Mouse (Mus musculus) gastrocnemius, postnatal 4 days (tissue): Measurements from ENCODE around the gene 0610010K14Rik. TPM values are rescaled to one million over a fixed set of nuclear protein-coding genes. Genes with fewer than 3 reads are reported as not detected.

Source experiments
- DNase-seq, 2 experiments: peaks; one replicate each; pipeline ENCODE4 v3.0.0; 2021 to 2022; ENCODE audit warnings: low spot score in 2 of 2, mixed read lengths in 2 of 2
- total RNA-seq, 2 experiments: library from RNA; stranded (reverse); gene quantifications; 2 replicates each; pipeline ENCODE4 v1.2.3; 2021

Gene 0610010K14Rik
- total RNA-seq, 2 experiments from 2014 or later = 51.4 to 56.9 TPM

GRCm38 (mm10) chr11:70218039-70218438 is 19.7 kb downstream of the 0610010K14Rik start:
- no peak for DNase-seq

GRCm38 (mm10) chr11:70216103-70216502 is 21.6 kb downstream of the 0610010K14Rik start:
- no peak for DNase-seq

GRCm38 (mm10) chr11:70215301-70215700 is 22.4 kb downstream of the 0610010K14Rik start:
- no peak for DNase-seq

GRCm38 (mm10) chr11:70214856-70215209 is 22.9 kb downstream of the 0610010K14Rik start:
- DNase-seq = no peak

- DNase-seq = no peak
These were observed 23.4 kb downstream of the 0610010K14Rik start for GRCm38 (mm10) chr11:70214191-70214855.

GRCm38 (mm10) chr11:70213736-70214135 is 24.0 kb downstream of the 0610010K14Rik start:
- no peak for DNase-seq

- DNase-seq = peak in 1 of 2 experiments; percentile 60
These were observed 24.8 kb downstream of the 0610010K14Rik start for GRCm38 (mm10) chr11:70212896-70213295.

- DNase-seq = no peak
These were observed 25.3 kb downstream of the 0610010K14Rik start, which contains the start of gene Slc16a11 for GRCm38 (mm10) chr11:70212423-70212822. Gene Slc16a11, plus strand, starts transcription at chr11:70212752.

GRCm38 (mm10) chr11:70211972-70212371 is 25.7 kb downstream of the 0610010K14Rik start:
- DNase-seq = no peak

GRCm38 (mm10) chr11:70210681-70211080 is 27.0 kb downstream of the 0610010K14Rik start:
- DNase-seq = no peak

GRCm38 (mm10) chr11:70208778-70209388 is 28.8 kb downstream of the 0610010K14Rik start:
- no peak for DNase-seq

GRCm38 (mm10) chr11:70207283-70207682 is 30.4 kb downstream of the 0610010K14Rik start:
- no peak for DNase-seq

GRCm38 (mm10) chr11:70206801-70207200 is 30.9 kb downstream of the 0610010K14Rik start:
- no peak for DNase-seq

- DNase-seq = peak; percentile 67 to 85
These were observed 36.0 kb downstream of the 0610010K14Rik start for GRCm38 (mm10) chr11:70201691-70202090.

GRCm38 (mm10) chr11:70200036-70200608 is 37.6 kb downstream of the 0610010K14Rik start:
- no peak for DNase-seq

- DNase-seq = no peak
These were observed 38.6 kb downstream of the 0610010K14Rik start for GRCm38 (mm10) chr11:70199107-70199506.

GRCm38 (mm10) chr11:70198332-70198731 is 39.4 kb downstream of the 0610010K14Rik start:
- DNase-seq = no peak

GRCm38 (mm10) chr11:70193354-70194285 is 44.1 kb downstream of the 0610010K14Rik start:
- no peak for DNase-seq

GRCm38 (mm10) chr11:70192157-70192556 is 45.6 kb downstream of the 0610010K14Rik start:
- DNase-seq = no peak

- no peak for DNase-seq
These were observed 46.5 kb downstream of the 0610010K14Rik start for GRCm38 (mm10) chr11:70191188-70191587.
